Mouse (Mus musculus): ENCODE data around the gene Babam2. TPM values are rescaled to one million over a fixed set of nuclear protein-coding genes. Genes with fewer than 3 reads are reported as not detected.
A peak's percentile ranks its signal among the peaks of the same experiment; 100 is the strongest.

Gene Babam2
- polyA plus RNA-seq, 1 experiment from 2014 or later = 22.1 TPM

- Histone ChIP-seq H3K9ac (replicated peaks) (no peak overlapping the region), H3K9me3 (ENCODE audit: low read length) (no peaks in the 10 kb centered on the region), H3K4me2 (ENCODE audit: low read depth, low read length) (peak overlapping the region; percentile 15; the same call in 1 of the 2 replicates), H3K36me3 (replicated peaks; ENCODE audit: insufficient read depth, low read length) (no peaks in the 10 kb centered on the region), H3K27me3 (ENCODE audit: insufficient read depth, low read length) (no peaks in the 10 kb centered on the region), H3K27ac (ENCODE audit: low read depth) (peak overlapping the region; percentile 66), H3K4me3 (ENCODE audit: low read depth, low read length) (no peak overlapping the region), H3K4me1 (ENCODE audit: insufficient read depth) (peaks cover 12% of the 10 kb centered on the region)
- TF ChIP-seq CTCF (IDR thresholded peaks at IDR 0.05; ENCODE audit: low read depth) (no peak), EP300 (IDR thresholded peaks at IDR 0.05; ENCODE audit: low read depth) (no peak)
- WGBS (ENCODE audit: insufficient replicate concordance) = 35% methylated on average over 7 of the region's 7 CpGs
- ATAC-seq = no peak
- peak; percentile 33 for DNase-seq
Measured at GRCm38 (mm10) chr5:32112206-32112916, 414.9 kb downstream of the Babam2 start.

DNA sequence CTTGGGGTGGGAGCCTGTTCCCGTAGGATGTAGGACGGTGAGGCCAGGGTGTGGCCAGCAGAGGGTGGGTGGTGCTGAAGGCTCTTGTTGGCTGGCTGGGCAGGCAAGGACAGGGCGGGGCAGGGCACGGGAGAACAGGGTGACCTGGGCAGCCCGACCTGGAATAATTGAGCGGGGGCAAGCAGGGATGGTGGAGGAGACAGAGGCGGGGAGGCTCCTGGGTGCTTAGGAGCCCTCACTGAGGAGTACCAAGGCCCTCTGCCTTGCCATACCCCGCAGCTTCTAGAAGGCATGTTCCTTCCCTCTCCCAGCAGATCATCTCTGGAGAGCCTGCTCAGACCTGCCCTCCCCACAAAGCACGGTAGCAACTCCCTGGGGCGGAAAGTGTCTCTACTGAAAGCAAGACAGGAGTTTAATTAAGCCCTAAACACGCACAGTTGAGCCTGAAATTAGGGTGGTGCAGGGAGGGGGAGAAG lies 423.5 kb downstream of the Babam2 start:
- Histone ChIP-seq H3K27me3 (ENCODE audit: insufficient read depth, low read length) (no peaks in the 10 kb centered on the region), H3K4me3 (ENCODE audit: low read depth, low read length) (no peak overlapping the region), H3K9me3 (ENCODE audit: low read length) (no peaks in the 10 kb centered on the region), H3K36me3 (replicated peaks; ENCODE audit: insufficient read depth, low read length) (no peaks in the 10 kb centered on the region), H3K4me2 (ENCODE audit: low read depth, low read length) (no peak overlapping the region), H3K27ac (ENCODE audit: low read depth) (no peak overlapping the region), H3K9ac (replicated peaks) (no peak overlapping the region), H3K4me1 (ENCODE audit: insufficient read depth) (peaks cover 4% of the 10 kb centered on the region; the same call in 1 of the 2 replicates)
- ATAC-seq (no peak), DNase-seq (no peak)
- 60% methylated on average over 11 of the region's 11 CpGs for WGBS (ENCODE audit: insufficient replicate concordance)
- TF ChIP-seq CTCF (IDR thresholded peaks at IDR 0.05; ENCODE audit: low read depth) (no peak), EP300 (IDR thresholded peaks at IDR 0.05; ENCODE audit: low read depth) (no peak)

DNA sequence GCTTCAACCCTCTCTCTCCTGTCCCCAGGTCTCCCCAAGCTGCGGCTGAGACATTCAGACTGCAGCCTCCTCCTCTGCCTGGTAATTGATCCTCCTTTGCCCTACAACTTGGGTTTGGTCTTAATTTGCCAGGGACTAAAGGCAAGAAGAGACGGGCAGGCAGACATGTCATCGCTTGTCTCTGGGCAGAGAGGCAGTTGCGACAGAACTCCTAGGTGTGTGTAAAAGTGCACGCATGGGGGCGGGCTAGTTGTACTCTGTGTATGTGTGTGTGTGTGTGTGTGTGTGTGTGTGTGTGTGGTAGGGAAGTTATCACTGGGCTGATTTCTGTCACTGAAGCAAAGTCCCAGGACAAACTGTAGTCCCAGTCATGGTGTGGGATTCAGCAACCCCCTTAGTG lies 424.5 kb downstream of the Babam2 start:
- H3K4me2 ChIP-seq (ENCODE audit: low read depth, low read length) = peak overlapping the region; percentile 19; the same call in 1 of the 2 replicates
- peak; percentile 81 for ATAC-seq
- no peaks in the 10 kb centered on the region for H3K27me3 ChIP-seq (ENCODE audit: insufficient read depth, low read length)
- H3K9me3 ChIP-seq (ENCODE audit: low read length) = no peaks in the 10 kb centered on the region
- no peaks in the 10 kb centered on the region for H3K36me3 ChIP-seq (replicated peaks; ENCODE audit: insufficient read depth, low read length)
- H3K4me1 ChIP-seq (ENCODE audit: insufficient read depth) = peaks cover 4% of the 10 kb centered on the region; the same call in 1 of the 2 replicates
- peak; percentile 58 for DNase-seq
- H3K9ac ChIP-seq (replicated peaks) = no peak overlapping the region; the same call in 1 of the 2 replicates
- no peak overlapping the region for H3K4me3 ChIP-seq (ENCODE audit: low read depth, low read length)
- TF ChIP-seq EP300 (IDR thresholded peaks at IDR 0.05; ENCODE audit: low read depth) (no peak), CTCF (IDR thresholded peaks at IDR 0.05; ENCODE audit: low read depth) (0 out of 2 replicates have a peak, but pooled peaks have one; percentile 7)
- peak overlapping the region; percentile 75 for H3K27ac ChIP-seq (ENCODE audit: low read depth)
- 36% methylated on average over 6 of the region's 6 CpGs for WGBS (ENCODE audit: insufficient replicate concordance)

GRCm38 (mm10) chr5:32122363-32122762 lies 424.9 kb downstream of the Babam2 start:
- peak overlapping the region; percentile 38 for H3K4me2 ChIP-seq (ENCODE audit: low read depth, low read length)
- ATAC-seq = peak; percentile 56

DNA sequence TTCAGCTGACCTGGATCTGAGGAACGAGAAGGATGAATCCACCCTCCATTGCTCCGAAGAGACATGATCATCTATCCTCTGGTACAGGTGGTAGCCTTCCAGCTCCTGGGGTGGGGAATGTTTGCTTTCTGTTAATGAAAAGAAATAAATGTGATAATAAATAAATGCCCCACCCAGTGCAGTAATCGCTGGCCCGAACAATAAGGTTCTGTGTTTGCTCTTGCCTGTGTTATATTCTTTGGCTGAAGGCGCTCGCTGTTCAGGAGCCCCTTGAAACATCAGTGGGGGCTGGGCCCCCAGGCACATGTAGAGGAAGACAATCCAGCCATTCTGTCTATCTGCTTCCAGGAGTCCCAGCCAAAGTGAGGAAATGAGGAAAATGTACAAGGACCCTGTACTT lies 427.5 kb downstream of the Babam2 start:
- no peak overlapping the region for H3K27ac ChIP-seq (ENCODE audit: low read depth)
- no peak overlapping the region for H3K9ac ChIP-seq (replicated peaks)

More at GRCm38 (mm10) chr5:32122363-32122762, 424.9 kb downstream of the Babam2 start:
- H3K9me3 ChIP-seq (ENCODE audit: low read length) = no peaks in the 10 kb centered on the region
- no peaks in the 10 kb centered on the region for H3K36me3 ChIP-seq (replicated peaks; ENCODE audit: insufficient read depth, low read length)
- H3K27ac ChIP-seq (ENCODE audit: low read depth) = peak overlapping the region; percentile 75
- H3K27me3 ChIP-seq (ENCODE audit: insufficient read depth, low read length) = no peaks in the 10 kb centered on the region
- TF ChIP-seq CTCF (IDR thresholded peaks at IDR 0.05; ENCODE audit: low read depth) (no peak), EP300 (IDR thresholded peaks at IDR 0.05; ENCODE audit: low read depth) (no peak)
- H3K9ac ChIP-seq (replicated peaks) = no peak overlapping the region
- peaks cover 4% of the 10 kb centered on the region; the same call in 1 of the 2 replicates for H3K4me1 ChIP-seq (ENCODE audit: insufficient read depth)
- no peak overlapping the region for H3K4me3 ChIP-seq (ENCODE audit: low read depth, low read length)
- DNase-seq = no peak
- WGBS (ENCODE audit: insufficient replicate concordance) = 33% methylated on average over 5 of the region's 5 CpGs

DNA sequence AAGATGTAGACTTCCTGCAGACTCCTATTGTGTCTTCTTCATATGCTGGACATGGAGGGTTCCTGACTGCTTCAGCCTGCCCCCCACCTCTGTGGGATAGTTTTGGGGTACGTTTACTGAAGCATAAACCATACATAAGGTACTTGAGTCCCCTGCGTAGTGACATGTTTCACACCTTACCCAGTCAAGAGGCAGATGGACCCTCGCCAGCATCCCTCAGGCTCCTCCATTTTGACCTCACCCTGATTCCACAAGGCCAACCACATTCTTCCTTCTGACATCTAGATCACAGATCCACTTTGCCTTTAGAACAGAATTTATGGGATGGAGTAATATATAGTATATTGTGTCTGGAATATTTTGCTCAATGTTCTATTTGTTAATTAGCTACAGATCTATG lies 429.7 kb downstream of the Babam2 start:
- Histone ChIP-seq H3K4me1 (ENCODE audit: insufficient read depth) (no peaks in the 10 kb centered on the region), H3K9ac (replicated peaks) (no peak overlapping the region), H3K36me3 (replicated peaks; ENCODE audit: insufficient read depth, low read length) (no peaks in the 10 kb centered on the region), H3K27ac (ENCODE audit: low read depth) (no peak overlapping the region), H3K27me3 (ENCODE audit: insufficient read depth, low read length) (peaks cover 21% of the 10 kb centered on the region), H3K4me3 (ENCODE audit: low read depth, low read length) (no peak overlapping the region), H3K4me2 (ENCODE audit: low read depth, low read length) (no peak overlapping the region), H3K9me3 (ENCODE audit: low read length) (no peaks in the 10 kb centered on the region)
- no peak for TF ChIP-seq EP300 (IDR thresholded peaks at IDR 0.05; ENCODE audit: low read depth)
- ATAC-seq (no peak), DNase-seq (no peak)
- WGBS (ENCODE audit: insufficient replicate concordance) = 65% methylated on average over 3 of the region's 3 CpGs

More for the DNA sequence above, 427.5 kb downstream of the Babam2 start:
- ATAC-seq = no peak
- H3K9me3 ChIP-seq (ENCODE audit: low read length) = no peaks in the 10 kb centered on the region
- no peak for DNase-seq
- no peak overlapping the region for H3K4me3 ChIP-seq (ENCODE audit: low read depth, low read length)
- 0 out of 2 replicates have a peak, but pooled peaks cover 1% of the 10 kb centered on the region for H3K27me3 ChIP-seq (ENCODE audit: insufficient read depth, low read length)
- peaks cover 4% of the 10 kb centered on the region; the same call in 1 of the 2 replicates for H3K4me1 ChIP-seq (ENCODE audit: insufficient read depth)
- H3K4me2 ChIP-seq (ENCODE audit: low read depth, low read length) = no peak overlapping the region
- no peaks in the 10 kb centered on the region for H3K36me3 ChIP-seq (replicated peaks; ENCODE audit: insufficient read depth, low read length)
- WGBS (ENCODE audit: insufficient replicate concordance) = 83% methylated on average over 6 of the region's 6 CpGs
- no peak for TF ChIP-seq CTCF (IDR thresholded peaks at IDR 0.05; ENCODE audit: low read depth)
- no peak for TF ChIP-seq EP300 (IDR thresholded peaks at IDR 0.05; ENCODE audit: low read depth)

Measured in liver, postnatal 0 days (tissue).